Mouse (Mus musculus) midbrain, embryonic 11.5 days (tissue): ENCODE measurements at regions not wholly inside any gene's neighbourhood (a gene's known extent, or its start where the extent isn't known, plus 50 kb on each side); places are given as distances from the start of the nearest gene placed in this dataset.

Source experiments
- ATAC-seq: fragments of 200-750 bp; cut with Nextera tagmentation; 2 replicates; pipeline ENCODE4 v1.8.0; 2017; ENCODE audit warnings: moderate TSS enrichment, moderate library complexity; ENCODE audit not compliant: low FRiP score
- DNase-seq: peaks from one replicate; pipeline ENCODE4 v3.0.0; 2015; ENCODE audit warnings: low spot score; ENCODE audit errors: missing footprints
- H3K27ac ChIP-seq: fragments of 300-500 bp; sonication (generic); 2 replicates; pipeline ENCODE4 v1.5.1; 2014; ENCODE audit warnings: low read depth, low read length
- H3K27me3 ChIP-seq: fragments of 300-500 bp; sonication (generic); 2 replicates; pipeline ENCODE4 v1.6.1; 2014; ENCODE audit warnings: mild to moderate bottlenecking, low read length, moderate library complexity, mixed read lengths; ENCODE audit not compliant: control insufficient read depth, insufficient read depth
- H3K36me3 ChIP-seq: fragments of 300-500 bp; sonication (generic); 2 replicates; pipeline ENCODE4 v1.6.1; 2014; ENCODE audit warnings: mild to moderate bottlenecking, low read length, moderate library complexity, mixed read lengths; ENCODE audit not compliant: control insufficient read depth, insufficient read depth
- H3K4me1 ChIP-seq: fragments of 300-500 bp; sonication (generic); 2 replicates; pipeline ENCODE4 v1.6.1; 2014; ENCODE audit warnings: low read length; ENCODE audit not compliant: control insufficient read depth, insufficient read depth
- H3K4me2 ChIP-seq: fragments of 300-500 bp; sonication (generic); 2 replicates; pipeline ENCODE4 v1.6.1; 2014; ENCODE audit warnings: mild to moderate bottlenecking, moderate library complexity
- H3K4me3 ChIP-seq: fragments of 300-500 bp; sonication (generic); 2 replicates; pipeline ENCODE4 v1.5.1; 2014; ENCODE audit warnings: low read depth, low read length
- H3K9ac ChIP-seq: fragments of 300-500 bp; sonication (generic); 2 replicates; pipeline ENCODE4 v1.6.1; 2014; ENCODE audit warnings: low read length
- H3K9me3 ChIP-seq: fragments of 300-500 bp; sonication (generic); 2 replicates; pipeline ENCODE4 v1.6.1; 2016; ENCODE audit warnings: low read length; ENCODE audit not compliant: control insufficient read depth
- WGBS: fragments of 180-500 bp; shearing (Covaris S2); extraction: QIAGEN DNeasy Blood & Tissue Kit; methylation state at CpG from one replicate; pipeline ENCODE4 v1.1.7; 2014; 5-methylcytosine and 5-hydroxymethylcytosine counted together

- no peak for ATAC-seq
- H3K36me3 ChIP-seq: no peaks in the 10 kb centered on the region
- DNase-seq: peak; percentile 62
- H3K27me3 ChIP-seq: no peaks in the 10 kb centered on the region
- H3K4me3 ChIP-seq: no peak overlapping the region
- no peaks in the 10 kb centered on the region for H3K9me3 ChIP-seq
- no peak overlapping the region for H3K9ac ChIP-seq
- no peak overlapping the region for H3K4me2 ChIP-seq
- 97% methylated on average over 2 of the region's 2 CpGs for WGBS
- H3K27ac ChIP-seq: no peak overlapping the region
- no peaks in the 10 kb centered on the region for H3K4me1 ChIP-seq
Measured at GRCm38 (mm10) chr1:151109333-151109732, 73.0 kb upstream of the Gm47985 start.

DNA sequence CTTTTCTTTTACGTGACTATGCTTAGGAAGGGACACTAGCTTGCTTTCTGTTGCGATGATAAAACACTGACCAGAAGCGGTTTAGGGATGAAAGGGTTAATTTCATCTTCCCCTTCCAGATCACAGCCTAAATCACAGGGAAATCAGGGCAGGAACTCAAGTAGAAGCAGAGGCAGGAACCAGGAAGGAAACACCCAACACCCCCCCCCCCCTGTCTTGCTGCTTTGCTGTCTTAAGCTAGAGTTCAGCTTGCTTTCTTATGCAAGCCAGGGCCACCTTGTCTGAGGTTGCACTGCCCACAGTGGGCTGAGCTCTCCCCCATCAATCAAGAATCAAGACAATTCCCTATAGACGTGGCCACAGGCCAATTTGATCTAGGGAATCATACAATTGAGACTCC lies 71.9 kb upstream of the Gm47985 start:
- no peak for ATAC-seq
- peak; percentile 51 for DNase-seq
- H3K9me3 ChIP-seq: no peaks in the 10 kb centered on the region
- H3K4me2 ChIP-seq: no peak overlapping the region
- H3K36me3 ChIP-seq: no peaks in the 10 kb centered on the region
- no peak overlapping the region for H3K4me3 ChIP-seq
- no peak overlapping the region for H3K9ac ChIP-seq
- 74% methylated on average over 4 of the region's 4 CpGs for WGBS
- H3K27me3 ChIP-seq: no peaks in the 10 kb centered on the region
- H3K4me1 ChIP-seq: no peaks in the 10 kb centered on the region
- H3K27ac ChIP-seq: no peak overlapping the region

DNA sequence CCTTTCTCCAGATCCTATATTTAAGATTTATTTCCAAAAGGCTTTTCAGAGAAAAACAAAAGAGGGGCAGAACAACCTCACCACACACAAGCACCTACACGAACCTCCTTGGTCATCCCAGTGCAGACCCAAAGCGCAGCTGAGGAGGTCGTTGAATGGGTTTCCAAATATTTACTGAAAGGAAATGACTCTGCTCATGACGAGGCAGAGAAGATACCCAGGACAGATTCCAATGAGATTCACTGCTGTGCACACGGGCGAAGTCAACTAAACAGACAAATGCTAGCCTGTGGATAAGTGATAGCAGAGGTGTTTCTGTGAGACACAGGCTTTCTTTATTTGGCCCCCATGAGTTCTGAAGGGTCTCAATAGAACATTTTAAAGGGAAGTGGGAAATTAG lies 70.7 kb upstream of the Gm47985 start:
- WGBS: 76% methylated on average over 6 of the region's 6 CpGs
- Histone ChIP-seq H3K4me2 (no peak overlapping the region), H3K27me3 (no peaks in the 10 kb centered on the region), H3K9me3 (no peaks in the 10 kb centered on the region), H3K36me3 (no peaks in the 10 kb centered on the region), H3K9ac (no peak overlapping the region), H3K4me1 (no peaks in the 10 kb centered on the region), H3K27ac (no peak overlapping the region), H3K4me3 (no peak overlapping the region)
- no peak for ATAC-seq
- peak; percentile 39 for DNase-seq

- Histone ChIP-seq H3K27me3 (no peaks in the 10 kb centered on the region), H3K4me1 (no peaks in the 10 kb centered on the region), H3K4me3 (no peak overlapping the region), H3K36me3 (no peaks in the 10 kb centered on the region), H3K4me2 (no peak overlapping the region), H3K9me3 (no peaks in the 10 kb centered on the region), H3K9ac (no peak overlapping the region), H3K27ac (no peak overlapping the region)
- 52% methylated on average over 2 of the region's 2 CpGs for WGBS
- DNase-seq: peak; percentile 68
- no peak for ATAC-seq
Measured at GRCm38 (mm10) chr1:151112390-151112789, 69.9 kb upstream of the Gm47985 start.

- no peaks in the 10 kb centered on the region for H3K27me3 ChIP-seq
- no peak overlapping the region for H3K27ac ChIP-seq
- H3K9me3 ChIP-seq: no peaks in the 10 kb centered on the region
- H3K9ac ChIP-seq: no peak overlapping the region
- no peaks in the 10 kb centered on the region for H3K36me3 ChIP-seq
- 75% methylated on average over 2 of the region's 2 CpGs for WGBS
- no peak overlapping the region for H3K4me2 ChIP-seq
- no peak overlapping the region for H3K4me3 ChIP-seq
- H3K4me1 ChIP-seq: no peaks in the 10 kb centered on the region
- DNase-seq: no peak
- no peak for ATAC-seq
Measured at GRCm38 (mm10) chr1:151113199-151113598, 69.1 kb upstream of the Gm47985 start.

GRCm38 (mm10) chr1:151118530-151118929 lies 63.8 kb upstream of the Gm47985 start:
- DNase-seq: peak; percentile 72
- WGBS: 64% methylated on average over 4 of the region's 4 CpGs
- Histone ChIP-seq H3K4me3 (no peak overlapping the region), H3K36me3 (no peaks in the 10 kb centered on the region), H3K27me3 (no peaks in the 10 kb centered on the region), H3K4me1 (no peaks in the 10 kb centered on the region), H3K27ac (no peak overlapping the region), H3K9me3 (no peaks in the 10 kb centered on the region), H3K4me2 (no peak overlapping the region), H3K9ac (no peak overlapping the region)
- ATAC-seq: no peak

DNA sequence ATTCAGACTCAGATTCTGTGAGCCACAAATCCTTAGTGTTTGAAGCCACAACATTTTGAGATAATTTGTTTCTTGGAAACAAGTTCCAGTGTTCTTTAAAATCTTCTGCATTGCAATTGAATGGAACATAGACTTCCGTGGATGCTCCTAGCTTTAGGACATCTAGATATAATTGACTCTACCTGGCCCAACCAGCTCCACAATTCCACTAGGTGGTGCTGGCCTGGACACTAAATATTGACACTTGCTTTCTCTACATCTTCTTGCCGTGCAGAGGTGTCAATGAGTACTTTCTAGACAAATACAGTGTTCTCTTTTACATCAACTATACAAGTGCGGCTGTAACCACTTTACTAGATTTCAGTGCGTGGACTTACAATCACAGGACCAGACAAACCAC lies 63.4 kb upstream of the Gm47985 start:
- ATAC-seq (no peak), DNase-seq (peak; percentile 67)
- H3K4me2 ChIP-seq: no peak overlapping the region
- no peaks in the 10 kb centered on the region for H3K9me3 ChIP-seq
- H3K36me3 ChIP-seq: no peaks in the 10 kb centered on the region
- no peaks in the 10 kb centered on the region for H3K27me3 ChIP-seq
- no peaks in the 10 kb centered on the region for H3K4me1 ChIP-seq
- no peak overlapping the region for H3K27ac ChIP-seq
- WGBS: 85% methylated on average over 4 of the region's 4 CpGs
- no peak overlapping the region for H3K9ac ChIP-seq
- no peak overlapping the region for H3K4me3 ChIP-seq

GRCm38 (mm10) chr1:151119566-151119965 lies 62.8 kb upstream of the Gm47985 start:
- ATAC-seq (no peak), DNase-seq (no peak)
- H3K4me1 ChIP-seq: no peaks in the 10 kb centered on the region
- no peak overlapping the region for H3K27ac ChIP-seq
- H3K9ac ChIP-seq: no peak overlapping the region
- H3K27me3 ChIP-seq: no peaks in the 10 kb centered on the region
- H3K9me3 ChIP-seq: no peaks in the 10 kb centered on the region
- no peak overlapping the region for H3K4me3 ChIP-seq
- no peak overlapping the region for H3K4me2 ChIP-seq
- 87% methylated on average over 7 of the region's 7 CpGs for WGBS
- no peaks in the 10 kb centered on the region for H3K36me3 ChIP-seq

DNA sequence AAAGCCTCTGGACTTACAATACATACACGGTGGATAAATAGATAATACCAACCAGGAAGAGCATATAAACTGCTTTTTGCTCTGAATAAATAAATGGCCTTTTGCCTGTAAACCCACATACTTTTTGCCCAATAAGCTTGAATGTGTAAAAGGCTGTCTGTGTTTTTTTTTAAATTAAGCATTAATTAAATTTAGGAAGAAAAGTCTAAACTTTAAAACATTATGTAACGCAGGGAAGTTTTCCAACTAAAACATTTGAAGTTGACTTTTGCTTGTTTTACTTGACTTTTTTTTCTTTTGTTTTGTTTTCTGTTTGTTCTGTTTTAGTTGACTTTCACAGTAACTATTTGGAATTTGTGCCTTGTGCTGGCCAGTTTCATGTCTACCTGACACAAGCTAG lies 60.7 kb upstream of the Gm47985 start:
- H3K27me3 ChIP-seq: no peaks in the 10 kb centered on the region
- no peak overlapping the region for H3K9ac ChIP-seq
- no peak overlapping the region for H3K27ac ChIP-seq
- H3K4me1 ChIP-seq: no peaks in the 10 kb centered on the region
- WGBS: 91% methylated on average over 2 of the region's 2 CpGs
- no peak overlapping the region for H3K4me3 ChIP-seq
- no peaks in the 10 kb centered on the region for H3K36me3 ChIP-seq
- ATAC-seq (no peak), DNase-seq (peak; percentile 76)
- H3K4me2 ChIP-seq: no peak overlapping the region
- no peaks in the 10 kb centered on the region for H3K9me3 ChIP-seq

- no peak overlapping the region for H3K27ac ChIP-seq
- DNase-seq (no peak), ATAC-seq (no peak)
- no peaks in the 10 kb centered on the region for H3K27me3 ChIP-seq
- no peaks in the 10 kb centered on the region for H3K4me1 ChIP-seq
- H3K9ac ChIP-seq: no peak overlapping the region
- no peak overlapping the region for H3K4me2 ChIP-seq
- no peaks in the 10 kb centered on the region for H3K9me3 ChIP-seq
- no peaks in the 10 kb centered on the region for H3K36me3 ChIP-seq
- 94% methylated on average over 7 of the region's 7 CpGs for WGBS
- H3K4me3 ChIP-seq: no peak overlapping the region
Measured at GRCm38 (mm10) chr1:151123964-151124363, 58.4 kb upstream of the Gm47985 start.
